Mouse (Mus musculus): Measurements from ENCODE around the gene Arid3a.

DNA sequence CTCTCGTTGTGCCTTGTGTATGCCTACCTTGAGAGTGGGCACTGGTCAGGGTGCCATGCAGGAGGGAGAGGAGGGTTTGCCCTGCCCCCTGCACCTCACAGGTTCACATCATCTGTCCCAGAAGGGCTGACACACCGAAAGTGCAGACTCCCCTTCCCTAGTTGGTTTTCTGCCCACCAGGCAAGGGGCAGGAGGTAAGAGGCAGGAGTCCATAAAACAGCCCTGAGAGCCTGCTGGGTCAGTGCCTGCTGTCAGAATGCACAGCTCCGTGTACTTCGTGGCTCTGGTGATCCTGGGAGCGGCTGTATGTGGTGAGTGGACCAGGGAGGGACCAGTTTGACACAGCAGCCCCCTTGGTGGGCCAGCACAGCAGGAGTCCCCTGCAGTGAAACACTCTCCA, 36.2 kb upstream of the Arid3a start, which contains the start of gene Cfd:
- TF ChIP-seq POLR2A (IDR thresholded peaks at IDR 0.05; ENCODE audit: borderline replicate concordance, insufficient read depth, low read length) = no peak
- no peak for TF ChIP-seq CTCF (IDR thresholded peaks at IDR 0.05; ENCODE audit: borderline replicate concordance, insufficient read depth, low read depth, low read length)

All from cerebellum, adult 2 months (tissue).